Mouse (Mus musculus) limb, embryonic 14.5 days (tissue): ENCODE measurements at regions not wholly inside any gene's neighbourhood (a gene's known extent, or its start where the extent isn't known, plus 50 kb on each side); places are given as distances from the start of the nearest gene placed in this dataset.

Source experiments
- ATAC-seq: fragments of 200-750 bp; cut with Nextera tagmentation; 2 replicates; pipeline ENCODE4 v1.8.0; 2017; ENCODE audit warnings: low read depth, moderate number of reproducible peaks, moderate TSS enrichment; ENCODE audit not compliant: low FRiP score
- DNase-seq: peaks from one replicate; pipeline ENCODE4 v3.0.0-alpha.2; 2015; ENCODE audit warnings: low spot score
- H3K27ac ChIP-seq: fragments of 300-500 bp; sonication (generic); replicated peaks from 2 replicates; pipeline ENCODE4 v1.5.1; 2014; ENCODE audit warnings: low read depth, mild to moderate bottlenecking, low read length, moderate library complexity, mixed read lengths
- H3K27me3 ChIP-seq: fragments of 300-500 bp; sonication (generic); 2 replicates; pipeline ENCODE4 v1.6.1; 2014; ENCODE audit warnings: low read length, mixed read lengths; ENCODE audit not compliant: control insufficient read depth, insufficient read depth
- H3K36me3 ChIP-seq: fragments of 300-500 bp; sonication (generic); 2 replicates; pipeline ENCODE4 v1.6.1; 2014; ENCODE audit warnings: mild to moderate bottlenecking, low read length, moderate library complexity, mixed read lengths; ENCODE audit not compliant: control insufficient read depth, insufficient read depth
- H3K4me1 ChIP-seq: fragments of 300-500 bp; sonication (generic); 2 replicates; pipeline ENCODE4 v1.6.1; 2014; ENCODE audit warnings: antibody characterized with exemption, low read length, mixed read lengths; ENCODE audit not compliant: control insufficient read depth, insufficient read depth
- H3K4me2 ChIP-seq: fragments of 300-500 bp; sonication (generic); replicated peaks from 2 replicates; pipeline ENCODE4 v1.6.1; 2014; ENCODE audit warnings: low read depth, mild to moderate bottlenecking, low read length, moderate library complexity; ENCODE audit not compliant: severe bottlenecking
- H3K4me3 ChIP-seq: fragments of 300-500 bp; sonication (generic); replicated peaks from 2 replicates; pipeline ENCODE4 v1.5.1; 2014; ENCODE audit warnings: low read length
- H3K9ac ChIP-seq: fragments of 300-500 bp; sonication (generic); 2 replicates; pipeline ENCODE4 v1.6.1; 2014; ENCODE audit warnings: mild to moderate bottlenecking, low read depth, low read length, moderate library complexity; ENCODE audit not compliant: severe bottlenecking
- H3K9me3 ChIP-seq: fragments of 300-500 bp; sonication (generic); 2 replicates; pipeline ENCODE4 v1.6.1; 2016; ENCODE audit warnings: low read length; ENCODE audit not compliant: control insufficient read depth
- POLR2A ChIP-seq: fragments of 200-500 bp; IDR thresholded peaks from 2 replicates; pipeline ENCODE4 v1.8.0; 2012; ENCODE audit warnings: inconsistent platforms, mild to moderate bottlenecking, moderate library complexity, borderline replicate concordance; ENCODE audit not compliant: insufficient read depth, insufficient read length; ENCODE audit errors: extremely low read depth
- WGBS: fragments of 180-500 bp; shearing (Covaris S2); extraction: QIAGEN DNeasy Blood & Tissue Kit; methylation state at CpG from one replicate; pipeline ENCODE4 v1.1.7; 2014; 5-methylcytosine and 5-hydroxymethylcytosine counted together

- 97% methylated on average over 2 of the region's 2 CpGs for WGBS
- no peaks in the 10 kb centered on the region for H3K36me3 ChIP-seq
- no peak for TF ChIP-seq POLR2A
- no peaks in the 10 kb centered on the region for H3K27me3 ChIP-seq
- no peak overlapping the region for H3K27ac ChIP-seq
- no peak overlapping the region for H3K9ac ChIP-seq
- no peaks in the 10 kb centered on the region for H3K9me3 ChIP-seq
- no peak overlapping the region for H3K4me2 ChIP-seq
- DNase-seq (no peak), ATAC-seq (no peak)
- no peaks in the 10 kb centered on the region for H3K4me1 ChIP-seq
- H3K4me3 ChIP-seq: no peak overlapping the region
Observed at GRCm38 (mm10) chr2:171862626-171863025, 180.6 kb downstream of the Cbln4 start.

- no peak overlapping the region for H3K4me2 ChIP-seq
- H3K36me3 ChIP-seq: no peaks in the 10 kb centered on the region
- DNase-seq (no peak), ATAC-seq (no peak)
- H3K9ac ChIP-seq: no peak overlapping the region
- H3K27ac ChIP-seq: no peak overlapping the region
- H3K27me3 ChIP-seq: no peaks in the 10 kb centered on the region
- 76% methylated on average over 5 of the region's 5 CpGs for WGBS
- H3K9me3 ChIP-seq: no peaks in the 10 kb centered on the region
- no peaks in the 10 kb centered on the region for H3K4me1 ChIP-seq
- no peak overlapping the region for H3K4me3 ChIP-seq
- no peak for TF ChIP-seq POLR2A
Observed at GRCm38 (mm10) chr2:171858894-171859293, 184.4 kb downstream of the Cbln4 start.

- no peak overlapping the region for H3K4me3 ChIP-seq
- no peaks in the 10 kb centered on the region for H3K27me3 ChIP-seq
- no peak overlapping the region for H3K27ac ChIP-seq
- no peaks in the 10 kb centered on the region for H3K4me1 ChIP-seq
- DNase-seq (no peak), ATAC-seq (no peak)
- H3K36me3 ChIP-seq: no peaks in the 10 kb centered on the region
- H3K4me2 ChIP-seq: no peak overlapping the region
- no peak overlapping the region for H3K9ac ChIP-seq
- 83% methylated on average over 8 of the region's 8 CpGs for WGBS
- no peaks in the 10 kb centered on the region for H3K9me3 ChIP-seq
- TF ChIP-seq POLR2A: no peak
Observed at GRCm38 (mm10) chr2:171856491-171856890, 186.8 kb downstream of the Cbln4 start.

GRCm38 (mm10) chr2:171846826-171847492 is 196.3 kb downstream of the Cbln4 start:
- 40% methylated on average over 4 of the region's 4 CpGs for WGBS

DNA sequence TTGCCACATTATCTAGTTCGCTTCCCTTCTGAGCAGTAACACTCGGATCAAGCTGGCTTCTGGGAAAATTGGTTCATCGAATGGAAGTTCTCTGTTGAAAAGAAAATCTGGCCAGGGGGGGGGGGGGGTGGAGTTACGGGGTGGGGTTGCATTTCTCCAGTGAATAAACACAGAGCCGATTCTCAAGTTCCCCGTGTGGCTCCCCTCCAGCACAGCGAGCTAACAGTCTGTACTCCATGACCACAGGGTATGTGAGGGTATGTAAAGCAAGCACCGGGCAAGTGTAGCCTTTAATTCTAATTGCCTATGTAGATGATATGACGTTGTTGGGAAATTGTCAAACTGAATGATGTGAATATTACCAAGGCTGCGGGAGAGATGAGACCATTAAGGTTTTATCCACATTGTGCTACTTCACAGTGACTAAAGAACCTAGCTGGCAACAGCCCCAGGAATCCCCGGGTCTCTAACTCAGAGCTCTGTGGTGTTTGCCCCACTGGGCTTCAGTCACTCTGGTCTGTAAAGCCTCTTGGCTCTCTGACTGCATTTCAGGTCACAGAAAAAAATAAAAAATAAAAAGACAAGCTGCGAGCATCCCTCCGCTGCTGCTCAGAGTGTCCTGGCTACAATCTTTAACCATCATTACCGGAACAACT is 203.1 kb downstream of the Cbln4 start:
- WGBS: 56% methylated on average over 13 of the region's 14 CpGs
- H3K9ac ChIP-seq: no peak overlapping the region
- no peak for DNase-seq

More at GRCm38 (mm10) chr2:171846826-171847492, 196.3 kb downstream of the Cbln4 start:
- Histone ChIP-seq H3K9me3 (no peaks in the 10 kb centered on the region), H3K27me3 (no peaks in the 10 kb centered on the region), H3K4me2 (no peak overlapping the region), H3K9ac (no peak overlapping the region), H3K27ac (no peak overlapping the region), H3K4me3 (no peak overlapping the region), H3K4me1 (no peaks in the 10 kb centered on the region), H3K36me3 (no peaks in the 10 kb centered on the region)
- no peak for DNase-seq
- TF ChIP-seq POLR2A: no peak
- no peak for ATAC-seq

More for the DNA sequence above, 203.1 kb downstream of the Cbln4 start:
- H3K27me3 ChIP-seq: no peaks in the 10 kb centered on the region
- no peak overlapping the region for H3K27ac ChIP-seq
- H3K4me1 ChIP-seq: no peaks in the 10 kb centered on the region
- ATAC-seq: no peak
- no peak overlapping the region for H3K4me2 ChIP-seq
- no peak for TF ChIP-seq POLR2A
- H3K9me3 ChIP-seq: no peaks in the 10 kb centered on the region
- no peaks in the 10 kb centered on the region for H3K36me3 ChIP-seq
- no peak overlapping the region for H3K4me3 ChIP-seq
